Mouse (Mus musculus) heart, adult 2 months (tissue): ENCODE results near the gene Fkbp7.

Experiments used
- CTCF ChIP-seq: fragments of 200-600 bp; IDR thresholded peaks from 2 replicates; pipeline ENCODE4 v1.8.1; 2022; ENCODE audit warnings: antibody characterized with exemption, mild to moderate bottlenecking, moderate library complexity
- EP300 ChIP-seq: fragments of 200-500 bp; IDR thresholded peaks from 2 replicates; pipeline ENCODE4 v1.6.1; 2011; ENCODE audit warnings: low read depth, low read length, control low read depth; ENCODE audit not compliant: insufficient read depth
- POLR2A ChIP-seq: fragments of 200-500 bp; IDR thresholded peaks from 2 replicates; pipeline ENCODE4 v1.6.1; 2011; ENCODE audit warnings: mild to moderate bottlenecking, low read depth, low read length, control low read depth; ENCODE audit not compliant: insufficient read depth

GRCm38 (mm10) chr2:76648666-76649141 lies 24.2 kb downstream of the Fkbp7 start:
- TF ChIP-seq CTCF (no peak), POLR2A (no peak), EP300 (no peak)
